Mouse (Mus musculus) lung, adult 2 months (tissue): ENCODE measurements around the gene Taf1b.

Experiments used
- CTCF ChIP-seq: fragments of 200-500 bp; IDR thresholded peaks from 2 replicates; pipeline ENCODE4 v1.5.1; 2011; ENCODE audit warnings: mild to moderate bottlenecking, low read length, control low read depth; ENCODE audit not compliant: insufficient read depth
- POLR2A ChIP-seq: fragments of 200-500 bp; IDR thresholded peaks from 2 replicates; pipeline ENCODE4 v1.6.1; 2011; ENCODE audit warnings: low read depth, mild to moderate bottlenecking, control low read depth, low read length, borderline replicate concordance; ENCODE audit errors: extremely low read depth

DNA sequence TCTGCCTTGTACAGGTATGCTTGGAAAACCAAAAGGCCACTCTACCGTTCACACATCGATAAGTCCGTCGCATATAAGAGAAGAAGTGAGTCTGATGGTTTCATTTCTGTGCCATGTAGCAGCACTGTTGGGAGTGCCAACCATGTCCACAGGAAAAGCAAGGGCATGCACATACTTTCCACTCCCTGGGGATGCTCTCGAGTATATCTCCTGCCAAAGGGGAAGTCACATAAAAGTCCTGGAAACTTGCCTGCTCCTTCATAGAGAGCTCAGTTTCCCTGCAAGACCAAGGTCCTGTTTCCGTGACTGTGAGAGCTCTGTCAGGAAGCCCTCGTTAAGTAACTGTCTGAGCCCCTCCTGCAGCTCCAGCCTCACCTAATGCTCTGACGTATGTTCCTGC, 57.8 kb downstream of the Taf1b start:
- TF ChIP-seq CTCF (no peak), POLR2A (no peak)
